Mouse (Mus musculus): ENCODE data around the gene Disc1. TPM values are rescaled to one million over a fixed set of nuclear protein-coding genes. Genes with fewer than 3 reads are reported as not detected.
A peak's percentile ranks its signal among the peaks of the same experiment; 100 is the strongest.

The Disc1 gene
- 1.1 and 2.3 TPM in 2 replicates for total RNA-seq (2017)

- peak; percentile 66 for ATAC-seq (replicated peaks; ENCODE audit: low read depth, poor library complexity, severe bottlenecking)
These were observed at the start of gene Disc1 for GRCm38 (mm10) chr8:125053505-125054435. Gene Disc1 (plus strand): TSS chr8:125054195.

DNA sequence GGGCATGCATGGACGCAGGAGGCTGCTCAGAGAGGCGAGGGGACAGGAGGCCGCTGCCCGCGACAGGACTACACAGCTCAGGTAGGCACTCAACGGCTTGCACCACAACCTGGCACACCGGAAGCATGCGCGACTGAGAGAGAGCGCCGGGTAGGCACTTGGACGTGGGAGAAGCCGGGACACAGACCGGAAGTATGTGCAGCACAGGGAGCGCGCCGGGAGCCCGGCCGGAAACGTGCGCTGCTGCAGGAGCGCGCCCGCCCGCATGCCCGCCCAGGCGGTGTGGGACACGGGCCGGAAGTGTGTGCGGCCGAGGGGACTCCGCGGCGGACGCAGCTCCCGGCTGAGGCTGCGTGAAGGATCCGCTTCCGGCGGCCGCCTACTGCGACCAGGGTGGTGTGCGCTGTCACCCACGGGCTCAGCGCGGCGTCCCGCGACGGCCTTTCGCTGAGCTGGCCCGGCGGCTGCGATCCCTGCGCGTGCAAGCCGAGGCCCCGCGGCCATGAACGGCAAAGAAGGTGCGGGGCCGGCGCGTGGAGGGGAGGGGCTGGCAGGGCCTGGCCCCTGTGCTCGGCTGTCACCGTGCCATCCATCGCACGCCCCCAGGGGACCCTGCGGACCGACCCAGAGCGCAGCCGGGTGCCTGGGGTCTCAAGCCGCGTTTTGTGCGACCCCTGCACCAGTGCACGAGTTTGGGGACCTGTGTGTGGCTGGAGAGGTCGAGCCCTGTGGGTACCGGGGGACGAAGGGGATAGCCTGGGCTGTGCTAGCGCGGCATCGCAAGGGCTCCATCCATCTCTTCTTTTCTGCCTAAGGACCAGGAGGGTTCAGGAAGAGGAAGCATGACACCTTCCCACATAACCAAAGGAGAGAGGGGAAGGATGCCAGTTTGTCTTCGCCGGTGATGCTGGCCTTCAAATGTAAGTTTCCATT is 41.0 kb upstream of the Disc1 start, which contains the start of gene Tsnax:
Gene Tsnax (plus strand): TSS at position 303 of the 933 bp plus-strand sequence.
- ATAC-seq (replicated peaks; ENCODE audit: low read depth, poor library complexity, severe bottlenecking) = peak; percentile 94

DNA sequence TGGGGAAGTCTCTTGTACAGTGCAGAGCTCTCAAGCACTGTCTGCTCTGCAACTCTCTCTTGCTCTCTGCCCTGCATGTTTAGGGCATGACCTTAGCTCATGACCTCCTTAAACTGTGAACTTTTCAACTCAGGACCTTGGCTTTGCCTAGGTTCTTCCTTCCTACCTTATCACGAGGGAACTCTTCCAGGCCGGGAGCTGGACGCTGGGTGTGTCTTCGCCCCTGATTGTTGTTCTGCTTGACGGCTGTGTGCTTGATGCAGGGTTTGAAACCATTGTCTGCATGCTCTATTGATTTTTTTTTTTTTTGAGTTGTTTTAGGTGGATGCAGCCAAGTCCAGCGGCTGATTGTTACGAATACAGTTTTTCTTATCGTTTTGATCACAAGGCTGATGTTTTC is 29.9 kb upstream of the Disc1 start:
- ATAC-seq (replicated peaks; ENCODE audit: low read depth, poor library complexity, severe bottlenecking) = no peak

- no peak for ATAC-seq (replicated peaks; ENCODE audit: low read depth, poor library complexity, severe bottlenecking)
These were observed 26.8 kb upstream of the Disc1 start for GRCm38 (mm10) chr8:125027211-125027610.

- no peak for ATAC-seq (replicated peaks; ENCODE audit: low read depth, poor library complexity, severe bottlenecking)
These were observed 25.2 kb upstream of the Disc1 start for GRCm38 (mm10) chr8:125028841-125029240.

DNA sequence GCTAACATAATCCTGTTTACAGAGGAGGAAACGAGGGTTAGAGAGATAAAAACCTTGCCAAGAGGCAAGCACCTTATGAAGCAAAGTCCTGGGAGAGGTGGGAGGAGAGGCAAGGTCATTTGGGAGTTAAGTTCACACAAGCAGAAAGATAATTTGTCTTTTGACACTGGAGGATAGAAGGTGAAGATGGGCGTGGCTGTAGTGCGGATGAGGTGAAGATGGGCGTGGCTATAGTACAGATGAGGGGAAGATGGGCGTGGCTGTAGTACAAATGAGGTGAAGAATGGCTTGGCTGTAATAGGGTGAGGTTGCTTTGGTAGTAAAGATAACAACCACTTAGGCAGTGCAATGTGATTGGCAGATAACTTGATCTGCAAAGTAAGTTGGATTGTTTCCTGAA is 22.7 kb upstream of the Disc1 start:
- peak; percentile 69 for ATAC-seq (replicated peaks; ENCODE audit: low read depth, poor library complexity, severe bottlenecking)

GRCm38 (mm10) chr8:125034669-125035068 is 19.3 kb upstream of the Disc1 start:
- peak; percentile 79 for ATAC-seq (replicated peaks; ENCODE audit: low read depth, poor library complexity, severe bottlenecking)

- no peak for ATAC-seq (replicated peaks; ENCODE audit: low read depth, poor library complexity, severe bottlenecking)
These were observed 16.9 kb upstream of the Disc1 start for GRCm38 (mm10) chr8:125037081-125037480.

- no peak for ATAC-seq (replicated peaks; ENCODE audit: low read depth, poor library complexity, severe bottlenecking)
These were observed 15.3 kb upstream of the Disc1 start for GRCm38 (mm10) chr8:125038731-125039130.

- ATAC-seq (replicated peaks; ENCODE audit: low read depth, poor library complexity, severe bottlenecking) = no peak
These were observed 13.2 kb upstream of the Disc1 start for GRCm38 (mm10) chr8:125040587-125041375.

GRCm38 (mm10) chr8:125041496-125041895 is 12.5 kb upstream of the Disc1 start:
- no peak for ATAC-seq (replicated peaks; ENCODE audit: low read depth, poor library complexity, severe bottlenecking)

DNA sequence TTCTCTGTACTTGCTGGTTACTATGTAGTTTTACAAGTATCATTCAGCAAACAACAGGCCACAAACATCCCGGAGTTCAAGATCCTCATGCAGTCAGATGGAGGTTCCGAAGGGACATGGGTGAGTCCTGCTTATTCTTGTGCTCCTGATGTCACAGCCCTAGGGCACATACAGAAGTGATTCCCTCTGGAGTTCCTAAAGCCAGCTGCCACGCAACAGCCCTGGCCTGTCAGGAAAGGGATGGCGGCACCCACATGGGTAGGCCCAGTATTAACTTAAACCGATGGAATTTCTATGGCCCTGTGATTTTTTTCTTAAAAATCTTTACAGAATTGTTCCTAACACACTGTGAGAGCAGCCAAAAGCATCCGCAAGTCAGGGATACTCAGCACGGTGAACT is 10.6 kb upstream of the Disc1 start:
- ATAC-seq (replicated peaks; ENCODE audit: low read depth, poor library complexity, severe bottlenecking) = no peak

DNA sequence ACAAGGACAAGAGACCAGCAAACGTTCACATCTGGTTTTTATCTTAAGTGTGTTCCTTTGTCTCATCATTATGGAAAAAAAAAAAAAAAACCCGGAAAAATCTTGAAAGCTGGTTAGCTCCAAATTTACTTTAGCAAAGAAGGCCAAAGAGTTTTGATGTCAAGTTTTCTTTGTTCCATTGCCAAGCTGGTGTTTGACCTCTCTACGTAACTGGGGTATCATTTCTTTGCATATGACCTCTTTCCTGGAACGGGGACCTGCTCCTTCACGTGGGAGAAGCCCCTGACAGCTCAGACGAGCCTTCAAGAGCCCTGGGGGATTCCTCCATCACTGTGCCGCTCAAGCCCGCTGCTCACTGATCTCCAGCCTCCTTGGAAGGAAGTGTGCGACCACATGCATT is 10.1 kb upstream of the Disc1 start:
- ATAC-seq (replicated peaks; ENCODE audit: low read depth, poor library complexity, severe bottlenecking) = no peak

DNA sequence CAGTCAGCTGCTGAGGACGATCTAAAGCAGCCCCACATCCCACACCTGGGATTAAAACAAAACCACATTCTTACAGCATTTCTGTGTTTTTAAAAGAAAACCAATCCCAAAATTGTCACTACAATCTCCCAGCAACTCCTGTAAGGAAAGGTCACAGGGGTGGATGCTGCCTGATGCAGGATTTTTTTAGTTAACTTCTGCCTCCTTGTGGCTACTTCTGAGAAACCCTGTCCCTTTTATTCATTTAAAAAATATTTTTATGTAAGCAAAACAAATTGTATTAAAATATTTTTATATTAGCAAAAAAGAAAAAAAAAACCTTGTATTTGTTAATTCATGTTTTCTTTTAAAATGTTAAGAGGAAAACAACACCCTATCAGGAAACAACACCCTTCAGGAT is 8.2 kb upstream of the Disc1 start:
- ATAC-seq (replicated peaks; ENCODE audit: low read depth, poor library complexity, severe bottlenecking) = no peak

- ATAC-seq (replicated peaks; ENCODE audit: low read depth, poor library complexity, severe bottlenecking) = no peak
These were observed 4.8 kb upstream of the Disc1 start for GRCm38 (mm10) chr8:125049051-125049750.

- no peak for ATAC-seq (replicated peaks; ENCODE audit: low read depth, poor library complexity, severe bottlenecking)
These were observed 4.2 kb upstream of the Disc1 start for GRCm38 (mm10) chr8:125049826-125050225.

GRCm38 (mm10) chr8:125052026-125052425 is 2.0 kb upstream of the Disc1 start:
- peak; percentile 43; the same call in 1 of the 2 replicates for ATAC-seq (replicated peaks; ENCODE audit: low read depth, poor library complexity, severe bottlenecking)

DNA sequence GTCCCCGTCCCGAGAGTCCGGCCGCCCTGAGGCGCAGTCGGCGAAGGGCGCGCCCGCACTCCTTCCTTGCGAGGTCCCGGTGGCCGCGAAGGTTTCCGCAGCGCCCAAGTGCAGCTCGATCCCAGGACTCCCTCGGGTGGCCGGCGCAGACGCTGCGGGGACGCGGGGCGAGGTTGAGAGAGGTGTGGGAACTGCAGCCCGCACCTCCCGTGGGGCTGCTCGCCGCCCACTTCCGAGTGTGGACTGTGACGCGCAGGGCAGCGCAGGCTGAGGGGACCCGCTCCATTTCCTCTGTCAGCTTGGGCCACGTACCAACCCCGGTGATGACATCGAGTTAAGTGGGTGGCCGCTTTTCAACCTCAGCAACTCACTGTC is 428 bp downstream of the Disc1 start:
- ATAC-seq (replicated peaks; ENCODE audit: low read depth, poor library complexity, severe bottlenecking) = peak; percentile 64

- ATAC-seq (replicated peaks; ENCODE audit: low read depth, poor library complexity, severe bottlenecking) = no peak
These were observed 6.9 kb downstream of the Disc1 start for GRCm38 (mm10) chr8:125060904-125061303.

All from common myeloid progenitor, adult 5-6 weeks (primary cell).